Mouse (Mus musculus) liver, embryonic 16.5 days (tissue): Measurements from ENCODE around the gene Rab33b. TPM values are rescaled to one million over a fixed set of nuclear protein-coding genes. Genes with fewer than 3 reads are reported as not detected.

Experiments used
- ATAC-seq: fragments of 200-750 bp; cut with Nextera tagmentation; 2 replicates; pipeline ENCODE4 v1.8.0; 2017; ENCODE audit warnings: low read depth, mild to moderate bottlenecking, moderate number of reproducible peaks, moderate library complexity
- H3K27ac ChIP-seq: fragments of 300-500 bp; sonication (generic); 2 replicates; pipeline ENCODE4 v1.5.1; 2014; ENCODE audit warnings: mild to moderate bottlenecking, low read length
- H3K27me3 ChIP-seq: fragments of 300-500 bp; sonication (generic); 2 replicates; pipeline ENCODE4 v1.6.1; 2014; ENCODE audit warnings: low read depth, low read length, mixed read lengths; ENCODE audit not compliant: control insufficient read depth, insufficient read depth
- H3K36me3 ChIP-seq: fragments of 300-500 bp; sonication (generic); 2 replicates; pipeline ENCODE4 v1.6.1; 2014; ENCODE audit warnings: mild to moderate bottlenecking; ENCODE audit not compliant: control insufficient read depth, insufficient read depth
- H3K4me1 ChIP-seq: fragments of 300-500 bp; sonication (generic); 2 replicates; pipeline ENCODE4 v1.6.1; 2014; ENCODE audit warnings: low read depth, low read length, mixed read lengths; ENCODE audit not compliant: control insufficient read depth
- H3K4me2 ChIP-seq: fragments of 300-500 bp; sonication (generic); 2 replicates; pipeline ENCODE4 v1.6.1; 2014; ENCODE audit warnings: low read depth, low read length, mixed read lengths
- H3K4me3 ChIP-seq: fragments of 300-500 bp; sonication (generic); 2 replicates; pipeline ENCODE4 v1.5.1; 2014; ENCODE audit warnings: low read depth, mild to moderate bottlenecking, low read length
- H3K9ac ChIP-seq: fragments of 300-500 bp; sonication (generic); 2 replicates; pipeline ENCODE4 v1.6.1; 2014; ENCODE audit warnings: low read depth, low read length
- H3K9me3 ChIP-seq: fragments of 300-500 bp; sonication (generic); replicated peaks from 2 replicates; pipeline ENCODE4 v1.6.1; 2016; ENCODE audit warnings: low read length; ENCODE audit not compliant: control insufficient read depth
- WGBS: fragments of 180-500 bp; shearing (Covaris S2); extraction: QIAGEN DNeasy Blood & Tissue Kit; methylation state at CpG from one replicate; pipeline ENCODE4 v1.1.7; 2014; ENCODE audit not compliant: insufficient replicate concordance; 5-methylcytosine and 5-hydroxymethylcytosine counted together
- polyA plus RNA-seq: library from polyadenylated mRNA; unstranded; fragments of >200 nt; fragmentation: Nextera tagmentation; extraction: Ambion mirVana; gene quantifications from 2 replicates; pipeline ENCODE4 v1.2.1, GENCODE M21; 2015

Gene Rab33b
- polyA plus RNA-seq, 1 experiment from 2014 or later, result 4.6 TPM

DNA sequence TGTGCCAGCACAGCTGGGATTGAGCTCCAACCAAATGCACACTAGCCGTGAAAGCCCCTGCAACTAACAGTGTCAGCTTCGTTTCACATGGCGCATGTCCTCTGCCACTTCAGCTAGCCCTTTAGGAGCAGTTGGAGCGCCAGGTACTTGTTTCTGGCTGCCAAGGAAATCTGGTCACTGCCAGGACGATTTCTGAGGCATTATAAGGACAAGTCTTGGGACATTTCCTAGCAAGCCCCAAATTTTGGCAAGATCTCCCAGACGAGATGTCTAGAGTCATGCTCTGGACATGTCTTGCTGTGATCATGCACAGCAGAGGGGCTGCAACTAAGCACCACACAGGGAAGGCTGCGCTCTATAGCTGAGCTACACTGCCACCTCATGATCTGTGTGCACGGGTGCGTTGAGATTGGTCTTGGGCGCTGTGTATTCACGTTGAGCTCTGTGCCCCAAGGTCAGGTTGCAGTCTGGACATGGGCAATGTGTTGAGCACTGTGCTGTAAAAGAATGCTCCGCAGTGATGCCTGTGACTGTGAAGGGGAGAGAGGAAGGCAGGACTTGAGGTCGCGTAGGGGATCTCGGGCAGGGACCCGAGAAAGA lies 41.6 kb downstream of the Rab33b start:
- H3K36me3 ChIP-seq, result no peaks in the 10 kb centered on the region; the same call in 1 of the 2 replicates
- no peak overlapping the region for H3K4me3 ChIP-seq
- H3K9ac ChIP-seq, result no peak overlapping the region
- WGBS, result 81% methylated on average over 16 of the region's 16 CpGs
- H3K9me3 ChIP-seq, result no peaks in the 10 kb centered on the region
- H3K27me3 ChIP-seq, result no peaks in the 10 kb centered on the region
- no peak overlapping the region for H3K4me2 ChIP-seq
- no peak overlapping the region for H3K27ac ChIP-seq
- no peaks in the 10 kb centered on the region for H3K4me1 ChIP-seq
- no peak for ATAC-seq

GRCm38 (mm10) chr3:51526891-51527290 lies 43.2 kb downstream of the Rab33b start:
- Histone ChIP-seq H3K9me3 (no peaks in the 10 kb centered on the region), H3K4me1 (no peaks in the 10 kb centered on the region), H3K9ac (no peak overlapping the region), H3K27ac (no peak overlapping the region), H3K4me2 (no peak overlapping the region), H3K27me3 (no peaks in the 10 kb centered on the region), H3K4me3 (no peak overlapping the region), H3K36me3 (peaks cover under 1% of the 10 kb centered on the region; the same call in 1 of the 2 replicates)
- ATAC-seq, result no peak
- WGBS, result 84% methylated on average over 13 of the region's 13 CpGs

DNA sequence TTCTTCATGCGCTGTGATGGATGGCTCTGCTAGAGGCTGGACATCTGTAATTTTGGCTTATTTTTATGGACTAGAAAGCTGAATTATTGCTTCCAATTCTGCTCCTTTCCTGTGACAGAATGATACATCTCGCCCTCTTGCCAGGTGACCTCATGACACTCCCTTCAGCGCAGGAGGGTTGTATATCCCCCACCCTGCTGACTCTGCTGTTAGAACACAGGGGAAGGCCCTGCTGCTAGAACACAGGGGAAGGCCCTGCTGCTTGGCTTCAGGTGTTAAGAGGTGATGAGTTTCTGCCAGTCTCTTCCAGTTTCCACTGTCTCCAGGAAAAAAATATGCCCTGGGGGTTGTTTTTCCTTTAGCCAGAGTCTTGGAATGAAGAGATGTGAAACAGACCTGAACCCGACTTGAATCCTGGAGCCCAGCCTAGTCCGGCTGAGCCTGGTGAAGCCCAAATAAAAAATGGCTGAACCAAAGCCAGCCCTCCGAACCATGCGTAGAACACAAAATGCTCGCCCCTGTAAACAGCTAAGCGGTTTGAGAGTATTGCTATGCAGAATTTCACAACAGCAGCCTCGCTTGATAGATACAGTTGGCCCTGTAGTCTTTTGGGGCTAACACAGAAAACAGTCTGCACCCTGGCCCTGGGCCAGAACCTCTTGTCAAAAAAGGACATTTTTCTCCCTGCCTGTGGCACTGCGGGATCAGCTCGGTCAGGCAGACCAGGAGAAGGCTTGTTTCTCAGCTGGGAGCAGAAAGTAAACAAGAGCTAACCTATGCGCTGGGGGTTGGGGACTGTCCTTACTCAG lies 48.0 kb downstream of the Rab33b start:
- H3K36me3 ChIP-seq, result peaks cover 2% of the 10 kb centered on the region; the same call in 1 of the 2 replicates
- no peak overlapping the region for H3K4me3 ChIP-seq
- peak overlapping the region; percentile 59 for H3K27ac ChIP-seq
- H3K9ac ChIP-seq, result no peak overlapping the region
- ATAC-seq, result peak; percentile 89
- no peaks in the 10 kb centered on the region for H3K9me3 ChIP-seq
- 79% methylated on average over 13 of the region's 13 CpGs for WGBS
- no peaks in the 10 kb centered on the region for H3K27me3 ChIP-seq
- H3K4me2 ChIP-seq, result no peak overlapping the region
- H3K4me1 ChIP-seq, result peaks cover 3% of the 10 kb centered on the region; the same call in 1 of the 2 replicates

GRCm38 (mm10) chr3:51532282-51532620 lies 48.5 kb downstream of the Rab33b start:
- Histone ChIP-seq H3K27ac (peak overlapping the region; percentile 59), H3K4me1 (peaks cover 3% of the 10 kb centered on the region; the same call in 1 of the 2 replicates), H3K9ac (no peak overlapping the region), H3K4me2 (no peak overlapping the region), H3K4me3 (no peak overlapping the region), H3K9me3 (no peaks in the 10 kb centered on the region), H3K36me3 (peaks cover 2% of the 10 kb centered on the region; the same call in 1 of the 2 replicates), H3K27me3 (no peaks in the 10 kb centered on the region)
- 75% methylated on average over 5 of the region's 5 CpGs for WGBS
- ATAC-seq, result 0 out of 2 replicates have a peak, but pooled peaks have one; percentile 17

GRCm38 (mm10) chr3:51533573-51533972 lies 49.9 kb downstream of the Rab33b start:
- no peak for ATAC-seq
- peaks cover 3% of the 10 kb centered on the region; the same call in 1 of the 2 replicates for H3K4me1 ChIP-seq
- H3K36me3 ChIP-seq, result peaks cover 2% of the 10 kb centered on the region; the same call in 1 of the 2 replicates
- H3K9me3 ChIP-seq, result no peaks in the 10 kb centered on the region
- H3K4me3 ChIP-seq, result no peak overlapping the region
- WGBS, result 83% methylated on average over 5 of the region's 5 CpGs
- no peak overlapping the region for H3K4me2 ChIP-seq
- no peaks in the 10 kb centered on the region for H3K27me3 ChIP-seq
- no peak overlapping the region for H3K9ac ChIP-seq
- no peak overlapping the region for H3K27ac ChIP-seq

- H3K9me3 ChIP-seq, result no peaks in the 10 kb centered on the region
- H3K4me2 ChIP-seq, result no peak overlapping the region
- H3K9ac ChIP-seq, result no peak overlapping the region
- no peak overlapping the region for H3K4me3 ChIP-seq
- WGBS, result 85% methylated on average over 9 of the region's 9 CpGs
- no peak for ATAC-seq
- no peak overlapping the region for H3K27ac ChIP-seq
- H3K27me3 ChIP-seq, result no peaks in the 10 kb centered on the region
- peaks cover 2% of the 10 kb centered on the region; the same call in 1 of the 2 replicates for H3K36me3 ChIP-seq
- peaks cover 3% of the 10 kb centered on the region; the same call in 1 of the 2 replicates for H3K4me1 ChIP-seq
These were observed 50.3 kb downstream of the Rab33b start for GRCm38 (mm10) chr3:51534013-51534412.

DNA sequence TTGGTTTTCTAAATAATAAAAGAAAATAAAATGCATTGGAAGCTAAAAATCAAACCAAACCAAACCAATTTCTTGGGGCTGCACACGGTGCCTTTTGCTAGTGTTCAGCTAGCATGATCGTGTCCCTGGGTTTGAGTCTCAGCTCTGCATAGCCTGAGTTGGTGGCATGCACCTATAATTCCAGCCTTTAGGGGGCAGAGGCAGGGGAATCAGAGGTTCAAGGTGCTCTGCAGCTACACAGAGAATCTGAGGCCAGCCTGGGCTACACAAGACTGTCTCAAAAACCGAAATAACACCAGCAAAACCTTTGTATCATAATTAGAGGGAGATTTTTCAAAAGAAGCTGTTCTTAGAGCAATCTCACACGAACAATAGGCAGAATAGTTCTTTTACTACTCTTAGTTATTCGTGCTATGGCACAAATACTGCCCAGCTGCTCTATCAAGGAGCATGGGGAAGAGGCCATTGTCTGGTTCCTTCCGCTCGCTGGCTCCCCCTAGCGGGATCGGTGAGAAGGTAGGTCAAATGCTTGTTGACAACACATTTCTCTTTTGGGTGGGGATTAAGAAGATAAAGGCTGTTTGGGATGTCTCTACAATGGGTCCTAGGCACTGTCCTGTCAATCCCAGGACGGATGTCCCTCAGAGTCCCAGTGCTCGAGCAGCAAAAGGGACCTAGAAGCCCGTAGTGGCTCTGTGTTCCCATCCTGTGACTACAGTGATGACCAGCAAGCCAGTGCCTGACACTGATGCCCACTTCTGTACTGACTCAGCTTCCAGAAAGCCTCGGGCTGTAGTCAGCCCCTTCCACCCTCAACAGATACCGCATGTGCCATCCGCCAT lies 56.1 kb downstream of the Rab33b start:
- H3K4me1 ChIP-seq, result peaks cover 5% of the 10 kb centered on the region
- ATAC-seq, result peak; percentile 21; the same call in 1 of the 2 replicates
- H3K9me3 ChIP-seq, result no peaks in the 10 kb centered on the region
- no peak overlapping the region; the same call in 1 of the 2 replicates for H3K27ac ChIP-seq
- no peak overlapping the region for H3K4me2 ChIP-seq
- no peaks in the 10 kb centered on the region; the same call in 1 of the 2 replicates for H3K36me3 ChIP-seq
- WGBS, result 37% methylated on average over 15 of the region's 15 CpGs
- no peaks in the 10 kb centered on the region for H3K27me3 ChIP-seq
- no peak overlapping the region for H3K4me3 ChIP-seq
- no peak overlapping the region for H3K9ac ChIP-seq

GRCm38 (mm10) chr3:51540659-51541058 lies 56.9 kb downstream of the Rab33b start:
- WGBS, result 85% methylated on average over 9 of the region's 9 CpGs
- H3K36me3 ChIP-seq, result no peaks in the 10 kb centered on the region; the same call in 1 of the 2 replicates
- no peak overlapping the region for H3K4me3 ChIP-seq
- ATAC-seq, result no peak
- H3K4me2 ChIP-seq, result no peak overlapping the region
- H3K9ac ChIP-seq, result no peak overlapping the region
- H3K9me3 ChIP-seq, result no peaks in the 10 kb centered on the region
- no peak overlapping the region for H3K27ac ChIP-seq
- peaks cover 5% of the 10 kb centered on the region for H3K4me1 ChIP-seq
- no peaks in the 10 kb centered on the region for H3K27me3 ChIP-seq
